Mouse (Mus musculus) central nervous system, embryonic 11.5 days (tissue): ENCODE data around the gene Rbm4b. TPM values are rescaled to one million over a fixed set of nuclear protein-coding genes. Genes with fewer than 3 reads are reported as not detected.

ENCODE experiments used
- polyA plus RNA-seq: library from polyadenylated mRNA; depleted of rRNA; stranded (reverse); fragments of >200 nt; gene quantifications from 2 replicates; pipeline ENCODE4 v1.2.3, GENCODE M21; 2012; rRNA removed

Rbm4b gene
- polyA plus RNA-seq = 41.5 and 71.8 TPM in 2 replicates

GRCm38 (mm10) chr19:4756193-4756911 lies at the start of gene Rbm4b:
TSS of gene Rbm4b (plus strand) at chr19:4756497.

GRCm38 (mm10) chr19:4711098-4711600 lies 45.1 kb upstream of the Rbm4b start, which contains the start of gene Sptbn2:
TSS of gene Sptbn2 (plus strand) at chr19:4711167.

GRCm38 (mm10) chr19:4793831-4794422 lies 37.6 kb downstream of the Rbm4b start, which contains the start of gene Rbm4:
TSS of gene Rbm4 (minus strand) at chr19:4793901.

GRCm38 (mm10) chr19:4811063-4811908 lies 55.0 kb downstream of the Rbm4b start, which contains the start of the genes Gm21992 and Rbm14:
TSS of gene Gm21992 (minus strand) at chr19:4811612.
TSS of gene Rbm14 (minus strand) at chr19:4811634.

Other genes with a start within 250 kb of the Rbm4b start
- 7.6 and 12.2 TPM in 2 replicates for gene Pcx, start 246.0 kb upstream of the Rbm4b start, polyA plus RNA-seq
- 49.3 and 50.7 TPM in 2 replicates for gene Lrfn4, start 140.8 kb upstream of the Rbm4b start, polyA plus RNA-seq
- 53.9 and 64.4 TPM in 2 replicates for gene Rce1, start 130.9 kb upstream of the Rbm4b start, polyA plus RNA-seq
- gene Gm960, start 57.8 kb upstream of the Rbm4b start, polyA plus RNA-seq = 0.68 and 1.4 TPM in 2 replicates
- gene Sptbn2, start 45.3 kb upstream of the Rbm4b start, polyA plus RNA-seq = 15.7 and 24.4 TPM in 2 replicates
- gene Rbm4, start 37.4 kb downstream of the Rbm4b start, polyA plus RNA-seq = 99.0 and 147 TPM in 2 replicates
- 32.2 and 53.0 TPM in 2 replicates for gene Gm21992, start 55.1 kb downstream of the Rbm4b start, polyA plus RNA-seq
- gene Rbm14, start 55.1 kb downstream of the Rbm4b start, polyA plus RNA-seq = 59.1 and 70.7 TPM in 2 replicates
- gene Ccs, start 82.8 kb downstream of the Rbm4b start, polyA plus RNA-seq = 49.6 and 64.8 TPM in 2 replicates
- gene Ccdc87, start 82.9 kb downstream of the Rbm4b start, polyA plus RNA-seq = 0.10 and 0.13 TPM in 2 replicates
- 27.4 and 31.9 TPM in 2 replicates for gene Ctsf, start 98.6 kb downstream of the Rbm4b start, polyA plus RNA-seq
- gene Actn3, start 121.4 kb downstream of the Rbm4b start, polyA plus RNA-seq = 1.1 and 2.8 TPM in 2 replicates
- gene Zdhhc24, start 122.2 kb downstream of the Rbm4b start, polyA plus RNA-seq = 22.3 and 22.5 TPM in 2 replicates
- gene Bbs1, start 150.1 kb downstream of the Rbm4b start, polyA plus RNA-seq = 12.7 and 16.0 TPM in 2 replicates
- 113 and 134 TPM in 2 replicates for gene Dpp3, start 171.8 kb downstream of the Rbm4b start, polyA plus RNA-seq
- gene Peli3, start 186.6 kb downstream of the Rbm4b start, polyA plus RNA-seq = 2.4 and 2.7 TPM in 2 replicates
- 94.4 and 104 TPM in 2 replicates for gene Mrpl11, start 205.7 kb downstream of the Rbm4b start, polyA plus RNA-seq
- gene Npas4, start 233.8 kb downstream of the Rbm4b start, polyA plus RNA-seq = 0.66 and 1.3 TPM in 2 replicates